Mouse (Mus musculus): ENCODE results near the gene Tdp2. TPM values are rescaled to one million over a fixed set of nuclear protein-coding genes. Genes with fewer than 3 reads are reported as not detected.

The Tdp2 gene
- polyA plus RNA-seq, 1 experiment from 2014 or later, result 42.2 TPM

DNA sequence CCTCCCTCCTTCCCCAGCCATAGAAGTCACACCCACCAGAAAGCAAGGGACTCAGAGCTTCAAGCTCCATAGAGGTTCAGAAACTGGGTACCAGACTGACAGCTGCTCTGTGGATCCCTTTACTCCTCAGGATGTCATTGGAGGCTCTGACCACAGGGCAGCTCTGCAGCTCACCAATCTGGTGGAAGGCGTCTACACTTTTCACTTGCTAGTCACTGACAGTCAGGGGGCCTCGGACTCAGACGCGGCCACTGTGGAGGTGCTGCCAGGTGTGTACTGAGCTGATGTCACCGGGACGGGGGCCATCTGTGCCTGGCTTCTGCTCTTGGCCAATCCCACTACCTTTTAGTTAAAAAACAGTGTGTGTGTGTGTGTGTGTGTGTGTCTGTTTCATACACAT is 50.9 kb downstream of the Tdp2 start:
- no peak overlapping the region for H3K27ac ChIP-seq (ENCODE audit: low read length)
- no peaks in the 10 kb centered on the region for H3K9me3 ChIP-seq (replicated peaks; ENCODE audit: control insufficient read depth, low read length)
- H3K27me3 ChIP-seq (ENCODE audit: control insufficient read depth, insufficient read depth, low read length), result no peaks in the 10 kb centered on the region
- no peak overlapping the region for H3K9ac ChIP-seq (ENCODE audit: low read length)
- 92% methylated on average over 6 of the region's 6 CpGs for WGBS
- no peaks in the 10 kb centered on the region for H3K36me3 ChIP-seq (ENCODE audit: control insufficient read depth, insufficient read depth, low read length)
- no peak overlapping the region for H3K4me2 ChIP-seq (ENCODE audit: low read depth, low read length)
- H3K4me1 ChIP-seq (ENCODE audit: control insufficient read depth, insufficient read depth, low read length), result no peaks in the 10 kb centered on the region
- ATAC-seq (ENCODE audit: insufficient read depth, low FRiP score), result no peak
- H3K4me3 ChIP-seq (replicated peaks; ENCODE audit: low read length), result no peak overlapping the region

DNA sequence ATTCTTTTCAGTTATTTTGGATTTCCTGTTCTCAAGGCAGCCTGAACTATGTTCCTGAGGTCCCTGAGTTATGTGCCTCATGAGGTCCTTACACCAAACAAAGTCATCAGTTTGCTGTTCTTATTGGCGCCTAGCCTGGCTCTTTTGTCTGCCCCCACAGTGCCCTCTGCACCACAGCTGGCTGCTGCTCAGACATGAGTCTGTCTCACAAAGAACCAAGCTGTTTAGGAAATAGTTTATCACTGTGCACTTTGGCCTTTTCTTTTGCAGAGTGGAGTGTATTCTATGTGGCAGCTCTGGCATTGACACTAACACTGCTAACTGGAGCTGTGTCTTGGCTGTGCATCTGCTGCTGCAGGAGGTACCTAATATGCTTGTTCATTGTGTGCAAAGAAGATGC is 58.1 kb downstream of the Tdp2 start:
- H3K27ac ChIP-seq (ENCODE audit: low read length), result no peak overlapping the region
- H3K27me3 ChIP-seq (ENCODE audit: control insufficient read depth, insufficient read depth, low read length), result no peaks in the 10 kb centered on the region
- no peak overlapping the region for H3K4me3 ChIP-seq (replicated peaks; ENCODE audit: low read length)
- no peak overlapping the region for H3K9ac ChIP-seq (ENCODE audit: low read length)
- H3K4me1 ChIP-seq (ENCODE audit: control insufficient read depth, insufficient read depth, low read length), result no peaks in the 10 kb centered on the region
- no peaks in the 10 kb centered on the region for H3K9me3 ChIP-seq (replicated peaks; ENCODE audit: control insufficient read depth, low read length)
- ATAC-seq (ENCODE audit: insufficient read depth, low FRiP score), result no peak
- no peak overlapping the region for H3K4me2 ChIP-seq (ENCODE audit: low read depth, low read length)
- 15% methylated on average over 1 of the region's 1 CpGs for WGBS
- H3K36me3 ChIP-seq (ENCODE audit: control insufficient read depth, insufficient read depth, low read length), result no peaks in the 10 kb centered on the region

Other genes with a start within 250 kb of the Tdp2 start
- 3.6 and 4.3 TPM in 2 replicates for gene Ripor2, start 249.5 kb upstream of the Tdp2 start, polyA plus RNA-seq (2015; fragmentation: Nextera tagmentation; extraction: Ambion mirVana)
- not detected in 2 replicates for gene Armh2, start 90.4 kb upstream of the Tdp2 start, polyA plus RNA-seq (2015; fragmentation: Nextera tagmentation; extraction: Ambion mirVana)
- gene Gmnn, start 69.8 kb upstream of the Tdp2 start, polyA plus RNA-seq (2015; fragmentation: Nextera tagmentation; extraction: Ambion mirVana), result 76.2 and 84.9 TPM in 2 replicates
- gene BC005537, start 30.0 kb upstream of the Tdp2 start, polyA plus RNA-seq (2015; fragmentation: Nextera tagmentation; extraction: Ambion mirVana), result 14.1 and 15.2 TPM in 2 replicates
- 91.6 and 93.4 TPM in 2 replicates for gene Acot13, start 139 bp upstream of the Tdp2 start, polyA plus RNA-seq (2015; fragmentation: Nextera tagmentation; extraction: Ambion mirVana)
- gene D130043K22Rik, start 13.5 kb downstream of the Tdp2 start, polyA plus RNA-seq (2015; fragmentation: Nextera tagmentation; extraction: Ambion mirVana), result 0.50 and 0.63 TPM in 2 replicates
- gene Aldh5a1, start 106.0 kb downstream of the Tdp2 start, polyA plus RNA-seq (2015; fragmentation: Nextera tagmentation; extraction: Ambion mirVana), result 7.6 and 7.8 TPM in 2 replicates
- 4.0 and 5.0 TPM in 2 replicates for gene Gpld1, start 111.5 kb downstream of the Tdp2 start, polyA plus RNA-seq (2015; fragmentation: Nextera tagmentation; extraction: Ambion mirVana)
- gene Mrs2, start 188.7 kb downstream of the Tdp2 start, polyA plus RNA-seq (2015; fragmentation: Nextera tagmentation; extraction: Ambion mirVana), result 14.3 and 15.3 TPM in 2 replicates
- 0.95 and 1.3 TPM in 2 replicates for gene Dcdc2a, start 224.3 kb downstream of the Tdp2 start, polyA plus RNA-seq (2015; fragmentation: Nextera tagmentation; extraction: Ambion mirVana)

Data from stomach, embryonic 16.5 days (tissue).